Mouse (Mus musculus) megakaryocyte, embryonic 14.5 days (primary cell): ENCODE measurements around the gene 4931422A03Rik. TPM values are rescaled to one million over a fixed set of nuclear protein-coding genes. Genes with fewer than 3 reads are reported as not detected.
A peak's percentile ranks its signal among the peaks of the same experiment; 100 is the strongest.

ENCODE experiments used
- H3K27me3 ChIP-seq: replicated peaks from 2 replicates; pipeline ENCODE3; 2012; ENCODE audit warnings: inconsistent platforms
- H3K36me3 ChIP-seq: replicated peaks from 2 replicates; pipeline ENCODE3; 2012; ENCODE audit warnings: low read length, inconsistent platforms, mixed read lengths
- H3K4me1 ChIP-seq: 2 replicates; pipeline ENCODE4 v1.6.1; 2012; ENCODE audit warnings: inconsistent platforms
- H3K4me3 ChIP-seq: replicated peaks from 2 replicates; pipeline ENCODE3; 2012; ENCODE audit warnings: moderate library complexity, mild to moderate bottlenecking, inconsistent platforms
- H3K9me3 ChIP-seq: 2 replicates; pipeline ENCODE4 v1.6.1; 2012; ENCODE audit warnings: inconsistent platforms
- FLI1 ChIP-seq: IDR thresholded peaks from 2 replicates; pipeline ENCODE4 v1.6.1; 2012; ENCODE audit warnings: low read length, inconsistent platforms, mixed read lengths
- GATA1 ChIP-seq: IDR thresholded peaks from 3 replicates; pipeline ENCODE4 v1.6.1; 2012; ENCODE audit warnings: mixed read lengths, low read length, inconsistent platforms, borderline replicate concordance
- polyA plus RNA-seq: library from polyadenylated mRNA; stranded (reverse); fragments of >175 nt; gene quantifications from 2 replicates; pipeline ENCODE4 v1.2.3, GENCODE M21; 2012; ENCODE audit warnings: low replicate concordance; ENCODE audit not compliant: insufficient read depth

Gene 4931422A03Rik
- polyA plus RNA-seq, 1 experiment: not detected

- no peak for TF ChIP-seq GATA1
- TF ChIP-seq FLI1: no peak
Observed at GRCm38 (mm10) chr2:103941085-103941484, 87.1 kb downstream of the 4931422A03Rik start.

GRCm38 (mm10) chr2:103939003-103939402 is 89.2 kb downstream of the 4931422A03Rik start:
- H3K4me1 ChIP-seq: peaks cover 94% of the 10 kb centered on the region
- TF ChIP-seq FLI1 (no peak), GATA1 (no peak)
- H3K9me3 ChIP-seq: no peaks in the 10 kb centered on the region
- no peaks in the 10 kb centered on the region for H3K36me3 ChIP-seq
- no peaks in the 10 kb centered on the region for H3K27me3 ChIP-seq
- no peak overlapping the region for H3K4me3 ChIP-seq

More at GRCm38 (mm10) chr2:103941085-103941484, 87.1 kb downstream of the 4931422A03Rik start:
- peaks cover 94% of the 10 kb centered on the region for H3K4me1 ChIP-seq
- no peaks in the 10 kb centered on the region for H3K27me3 ChIP-seq
- no peaks in the 10 kb centered on the region for H3K9me3 ChIP-seq
- no peaks in the 10 kb centered on the region for H3K36me3 ChIP-seq
- no peak overlapping the region for H3K4me3 ChIP-seq

- TF ChIP-seq GATA1 (no peak), FLI1 (no peak)
- Histone ChIP-seq H3K9me3 (no peaks in the 10 kb centered on the region), H3K4me3 (no peak overlapping the region), H3K36me3 (no peaks in the 10 kb centered on the region), H3K27me3 (no peaks in the 10 kb centered on the region), H3K4me1 (peaks cover 94% of the 10 kb centered on the region)
Observed at GRCm38 (mm10) chr2:103938573-103938972, 89.6 kb downstream of the 4931422A03Rik start.

- H3K4me1 ChIP-seq: peaks cover 94% of the 10 kb centered on the region
- no peak for TF ChIP-seq GATA1
- no peak for TF ChIP-seq FLI1
- H3K36me3 ChIP-seq: no peaks in the 10 kb centered on the region
- H3K4me3 ChIP-seq: no peak overlapping the region
- no peaks in the 10 kb centered on the region for H3K27me3 ChIP-seq
- no peaks in the 10 kb centered on the region for H3K9me3 ChIP-seq
Observed at GRCm38 (mm10) chr2:103937670-103938069, 90.5 kb downstream of the 4931422A03Rik start.

- H3K4me3 ChIP-seq: no peak overlapping the region
- H3K27me3 ChIP-seq: no peaks in the 10 kb centered on the region
- TF ChIP-seq GATA1 (no peak), FLI1 (no peak)
- H3K9me3 ChIP-seq: no peaks in the 10 kb centered on the region
- H3K4me1 ChIP-seq: peaks cover 100% of the 10 kb centered on the region
- H3K36me3 ChIP-seq: no peaks in the 10 kb centered on the region
Observed at GRCm38 (mm10) chr2:103936666-103937065, 91.5 kb downstream of the 4931422A03Rik start.

- H3K4me1 ChIP-seq: peaks cover 100% of the 10 kb centered on the region
- TF ChIP-seq GATA1 (no peak), FLI1 (no peak)
Observed at GRCm38 (mm10) chr2:103935691-103936435, 92.3 kb downstream of the 4931422A03Rik start.

GRCm38 (mm10) chr2:103934670-103935069 is 93.5 kb downstream of the 4931422A03Rik start:
- H3K4me3 ChIP-seq: no peak overlapping the region
- TF ChIP-seq FLI1 (no peak), GATA1 (no peak)
- H3K36me3 ChIP-seq: no peaks in the 10 kb centered on the region
- no peaks in the 10 kb centered on the region for H3K27me3 ChIP-seq
- peaks cover 98% of the 10 kb centered on the region for H3K4me1 ChIP-seq
- no peaks in the 10 kb centered on the region for H3K9me3 ChIP-seq

More at GRCm38 (mm10) chr2:103935691-103936435, 92.3 kb downstream of the 4931422A03Rik start:
- Histone ChIP-seq H3K27me3 (no peaks in the 10 kb centered on the region), H3K4me3 (no peak overlapping the region), H3K9me3 (no peaks in the 10 kb centered on the region), H3K36me3 (no peaks in the 10 kb centered on the region)

GRCm38 (mm10) chr2:103934270-103934669 is 93.9 kb downstream of the 4931422A03Rik start:
- Histone ChIP-seq H3K4me3 (no peak overlapping the region), H3K27me3 (no peaks in the 10 kb centered on the region), H3K4me1 (peaks cover 94% of the 10 kb centered on the region), H3K36me3 (no peaks in the 10 kb centered on the region), H3K9me3 (no peaks in the 10 kb centered on the region)
- TF ChIP-seq GATA1 (no peak), FLI1 (no peak)

GRCm38 (mm10) chr2:103932480-103932879 is 95.7 kb downstream of the 4931422A03Rik start:
- Histone ChIP-seq H3K9me3 (no peaks in the 10 kb centered on the region), H3K4me1 (peaks cover 89% of the 10 kb centered on the region), H3K4me3 (peak overlapping the region; percentile 76), H3K36me3 (no peaks in the 10 kb centered on the region), H3K27me3 (no peaks in the 10 kb centered on the region)
- TF ChIP-seq GATA1 (no peak), FLI1 (no peak)

GRCm38 (mm10) chr2:103932025-103932424 is 96.1 kb downstream of the 4931422A03Rik start:
- Histone ChIP-seq H3K4me1 (peaks cover 89% of the 10 kb centered on the region), H3K4me3 (peak overlapping the region; percentile 69), H3K9me3 (no peaks in the 10 kb centered on the region), H3K36me3 (no peaks in the 10 kb centered on the region), H3K27me3 (no peaks in the 10 kb centered on the region)
- no peak for TF ChIP-seq FLI1
- TF ChIP-seq GATA1: no peak
